Mouse (Mus musculus): ENCODE results near the gene Cfap74.
"Not testable (repeated sequence)": the region's sequence is repeated elsewhere in the genome, so short reads cannot be mapped to it uniquely, and the experiment has no call there.

The Cfap74 gene

DNA sequence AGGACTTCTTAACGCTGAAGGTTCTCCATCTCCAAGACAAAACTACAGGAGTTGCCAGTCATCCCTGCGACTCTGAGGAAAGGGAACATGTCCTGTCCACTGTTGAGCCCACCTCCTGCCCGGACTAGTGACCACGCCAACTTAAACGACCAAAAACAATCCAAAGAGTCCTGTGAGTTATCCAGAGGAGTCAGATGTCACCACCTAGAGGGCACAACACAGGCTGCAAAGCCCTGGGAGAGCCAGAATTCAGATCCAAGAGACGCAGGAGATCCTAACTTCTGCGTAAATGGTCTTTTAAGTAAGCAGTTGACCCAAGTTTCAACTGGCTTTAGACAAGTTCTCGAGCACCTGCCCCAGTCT, 314 bp upstream of the Cfap74 start:
- no peak for DNase-seq (ENCODE audit: low spot score)

DNA sequence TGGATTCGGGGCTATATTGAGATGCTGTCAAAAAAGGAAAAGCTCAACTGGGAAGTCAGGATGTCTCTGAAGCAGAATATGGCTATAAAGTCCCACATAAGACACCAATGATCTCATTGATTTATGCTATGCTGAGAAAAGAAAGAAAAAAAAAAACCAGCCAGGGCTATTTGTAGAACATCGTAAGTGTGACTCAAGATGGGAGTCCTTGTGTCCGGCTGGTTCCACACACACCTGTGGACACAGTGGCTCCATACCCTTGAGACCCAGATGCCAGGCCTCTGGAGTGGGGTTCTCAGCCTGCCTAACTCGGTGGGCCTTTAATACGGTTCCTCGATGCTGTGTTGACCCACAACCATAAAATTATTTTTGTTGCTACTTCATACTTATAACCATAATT, 3.1 kb downstream of the Cfap74 start:
- DNase-seq (ENCODE audit: low spot score): no peak

DNA sequence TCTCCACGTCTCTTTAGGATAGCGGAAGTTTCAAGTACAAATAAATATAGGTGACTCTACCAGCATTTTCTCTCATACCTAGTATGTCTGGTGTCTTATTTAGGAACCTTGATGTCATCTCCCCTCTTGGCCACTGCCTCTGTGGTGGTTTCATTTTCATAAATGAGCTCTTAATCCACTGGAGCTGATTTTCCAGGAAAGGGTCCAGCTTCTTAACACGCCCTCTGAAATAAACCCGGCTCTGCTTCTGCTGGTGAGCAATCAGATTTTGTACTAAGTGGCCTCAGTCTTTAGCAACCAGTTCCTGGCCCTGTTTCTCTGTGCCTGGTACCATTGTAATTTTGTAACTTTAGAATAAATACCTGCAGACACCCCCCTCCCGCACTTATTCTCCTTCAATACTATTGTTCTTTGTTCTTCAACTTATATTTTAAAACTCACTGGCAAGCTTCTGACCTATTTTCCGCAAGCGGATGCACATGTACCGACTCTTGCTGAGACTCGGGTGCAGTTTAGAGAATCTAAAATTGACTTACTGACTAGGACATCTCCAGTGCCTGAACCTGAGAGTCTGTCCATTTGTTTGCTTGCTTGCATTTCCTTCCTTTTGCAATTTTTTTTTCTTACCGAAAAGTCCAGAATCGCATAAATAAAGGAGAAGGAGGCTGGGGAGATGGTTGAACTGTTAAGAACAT, 4.8 kb downstream of the Cfap74 start:
- no peak for DNase-seq (ENCODE audit: low spot score)

DNA sequence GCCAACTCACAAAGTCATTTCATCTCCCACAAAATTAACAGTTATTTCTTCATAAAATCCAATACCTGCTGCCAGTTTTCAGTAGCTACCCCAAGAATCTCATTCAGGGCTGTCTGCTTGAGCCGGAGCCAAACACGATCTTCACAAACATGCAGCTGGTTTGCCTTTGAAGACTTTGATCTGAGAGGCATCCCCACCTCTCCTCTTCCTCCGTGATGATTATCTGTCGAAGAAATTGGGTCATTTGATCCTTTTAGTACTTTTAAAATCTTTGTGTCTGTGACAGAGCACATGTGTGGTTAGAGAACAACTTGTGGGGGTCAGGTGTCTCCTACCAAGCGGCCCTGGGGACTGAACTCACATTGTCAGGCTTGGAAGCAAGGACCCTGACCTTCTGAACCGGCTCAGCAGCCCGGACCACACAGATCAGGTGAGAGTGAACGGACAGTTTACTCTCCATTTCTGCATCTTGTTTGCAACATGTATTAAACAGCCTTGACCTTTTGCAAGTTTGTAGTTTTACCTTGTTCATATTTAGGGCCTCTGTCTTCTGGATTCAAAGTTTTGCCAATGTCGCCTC, 5.8 kb downstream of the Cfap74 start:
- DNase-seq (ENCODE audit: low spot score): no peak

DNA sequence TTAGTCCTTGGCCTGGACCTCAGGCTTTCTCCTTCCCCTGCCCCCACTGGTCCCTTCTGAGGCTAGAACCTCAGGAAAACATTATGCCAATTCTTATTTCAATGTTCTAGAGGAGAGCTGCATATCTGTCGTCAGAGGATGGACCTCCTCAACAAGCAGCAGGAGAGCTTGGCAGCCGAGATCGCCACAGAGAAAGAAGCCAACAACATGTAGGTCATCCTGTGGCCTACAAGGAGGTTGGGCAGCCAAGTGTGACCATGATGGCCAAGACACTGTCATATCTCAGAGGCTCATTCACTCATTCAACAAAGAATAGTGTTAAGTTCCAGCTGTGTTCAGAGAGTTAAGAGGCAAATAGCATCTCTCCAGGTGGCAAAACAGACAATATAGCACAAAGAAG, 11.1 kb downstream of the Cfap74 start:
- DNase-seq (ENCODE audit: low spot score): no peak

DNA sequence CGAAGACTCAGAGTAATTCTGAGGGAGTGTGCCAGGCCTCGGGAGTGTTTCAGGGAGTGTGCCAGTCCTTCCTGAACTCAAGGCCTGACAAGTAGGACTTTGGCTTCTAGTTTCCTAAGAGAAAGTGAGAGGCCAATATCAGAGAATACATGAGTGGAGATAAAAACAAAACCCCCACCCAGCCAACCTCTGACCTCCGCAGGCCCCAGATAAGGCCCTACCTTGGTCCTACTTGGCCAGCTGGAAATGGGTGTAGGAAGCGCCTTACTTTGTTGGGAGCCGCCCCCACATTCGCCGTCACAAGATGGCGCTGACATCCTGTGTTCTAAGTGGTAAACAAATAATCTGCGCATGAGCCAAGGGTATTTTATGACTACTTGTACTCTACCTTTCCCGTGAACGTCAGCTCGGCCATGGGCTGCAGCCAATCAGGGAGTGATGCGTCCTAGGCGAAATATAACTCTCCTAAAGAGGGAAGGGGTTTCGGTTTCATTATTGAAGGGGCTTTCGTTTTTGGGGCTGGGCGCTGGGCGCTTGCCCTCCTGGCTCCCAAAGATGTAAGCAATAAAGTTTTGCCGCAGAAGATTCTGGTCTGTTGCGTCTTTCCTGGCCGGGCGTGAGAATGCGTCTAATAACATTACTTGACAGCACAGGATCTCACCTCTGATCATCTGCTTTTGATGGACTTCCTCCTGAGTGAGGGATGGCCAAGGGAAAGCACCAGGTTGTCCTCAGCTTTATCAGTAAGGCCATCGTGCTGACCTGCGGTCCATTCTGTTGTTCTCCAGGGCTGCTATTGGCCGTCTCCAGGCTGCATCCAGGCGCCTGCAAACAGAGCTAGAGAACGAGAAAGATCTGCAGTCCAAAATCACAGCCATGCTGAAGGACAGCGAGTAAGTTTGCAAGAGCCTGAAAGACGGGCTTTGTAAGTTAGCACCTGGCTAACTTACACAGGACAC, 12.7 kb downstream of the Cfap74 start:
- not testable (repeated sequence) for DNase-seq (ENCODE audit: low spot score)

DNA sequence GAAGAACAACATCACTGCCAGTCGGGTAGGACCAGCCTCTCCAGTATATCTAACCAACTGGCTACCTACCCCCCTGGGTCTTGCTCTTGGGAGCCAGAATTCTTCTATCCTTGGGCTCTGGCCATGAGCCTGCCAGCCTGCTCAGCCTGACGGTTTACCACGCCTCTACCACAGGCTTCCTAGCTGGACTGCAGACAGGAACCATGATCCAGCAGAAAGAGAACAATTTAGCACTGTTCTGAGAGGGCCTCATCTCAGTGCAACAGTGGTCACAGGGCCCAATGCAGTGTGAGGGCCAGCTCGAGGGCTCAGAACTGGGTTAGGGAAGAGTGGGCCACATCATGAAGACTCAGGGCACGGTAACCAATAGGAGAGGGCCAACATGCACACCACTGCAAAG, 15.0 kb downstream of the Cfap74 start:
- no peak for DNase-seq (ENCODE audit: low spot score)

DNA sequence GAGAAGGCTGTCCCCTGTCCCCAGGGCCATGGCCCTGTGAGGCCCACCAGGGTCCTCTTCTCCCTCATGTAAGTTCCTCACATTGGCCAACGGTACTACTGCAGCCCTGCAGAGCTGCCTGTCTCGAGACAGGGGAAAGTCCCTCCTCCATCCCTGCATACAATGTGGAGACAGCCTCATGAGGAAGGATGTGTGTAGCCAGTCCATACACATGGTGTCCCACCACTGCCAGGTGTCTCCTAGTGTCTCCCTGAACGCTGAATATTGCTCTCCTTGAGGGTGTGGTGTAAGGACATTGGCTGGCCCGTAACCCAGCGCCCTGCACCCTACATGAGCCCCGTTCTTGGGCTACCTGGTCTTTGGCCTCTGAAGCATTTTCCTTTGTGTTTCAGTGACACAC, 17.3 kb downstream of the Cfap74 start:
- no peak for DNase-seq (ENCODE audit: low spot score)

DNA sequence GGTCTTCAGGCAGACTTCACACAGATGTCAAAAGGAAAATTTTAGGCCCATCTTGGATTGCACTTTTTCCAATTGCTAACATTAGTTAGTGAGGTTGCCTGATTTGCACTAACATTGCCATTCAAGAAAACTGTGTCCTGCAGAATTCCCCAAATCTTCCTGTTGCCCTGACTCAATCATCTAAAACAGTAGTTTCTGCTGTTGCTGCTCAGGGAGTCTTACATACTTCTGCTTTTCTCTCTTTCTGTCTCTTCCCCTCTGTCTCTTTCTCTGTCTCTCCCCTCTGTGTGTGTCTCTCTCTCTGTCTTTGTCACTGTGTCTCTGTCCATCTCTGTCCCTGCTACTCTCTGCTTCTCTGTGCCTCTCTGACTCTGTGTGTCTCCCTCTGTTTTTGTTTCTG, 19.5 kb downstream of the Cfap74 start:
- no peak for DNase-seq (ENCODE audit: low spot score)

DNA sequence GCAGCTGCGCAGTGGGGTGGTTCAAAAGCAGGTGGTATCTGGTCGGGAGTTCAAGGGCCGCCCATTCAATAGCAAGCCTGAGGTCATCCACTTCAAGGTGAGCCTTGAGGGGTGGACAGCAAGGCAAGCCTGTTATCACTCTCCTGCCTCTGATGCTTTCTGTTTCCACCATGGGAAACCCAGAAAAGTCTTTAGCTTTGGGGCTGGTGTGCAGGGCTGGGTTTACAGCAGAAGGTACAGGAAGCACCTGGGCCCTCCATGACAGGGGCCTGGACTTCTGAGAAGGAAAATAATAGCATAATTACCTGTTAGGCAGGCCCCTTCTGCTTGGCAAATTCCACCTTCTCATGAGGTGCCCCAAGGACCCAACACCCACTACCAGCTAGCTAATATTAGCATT, 20.2 kb downstream of the Cfap74 start:
- no peak for DNase-seq (ENCODE audit: low spot score)

DNA sequence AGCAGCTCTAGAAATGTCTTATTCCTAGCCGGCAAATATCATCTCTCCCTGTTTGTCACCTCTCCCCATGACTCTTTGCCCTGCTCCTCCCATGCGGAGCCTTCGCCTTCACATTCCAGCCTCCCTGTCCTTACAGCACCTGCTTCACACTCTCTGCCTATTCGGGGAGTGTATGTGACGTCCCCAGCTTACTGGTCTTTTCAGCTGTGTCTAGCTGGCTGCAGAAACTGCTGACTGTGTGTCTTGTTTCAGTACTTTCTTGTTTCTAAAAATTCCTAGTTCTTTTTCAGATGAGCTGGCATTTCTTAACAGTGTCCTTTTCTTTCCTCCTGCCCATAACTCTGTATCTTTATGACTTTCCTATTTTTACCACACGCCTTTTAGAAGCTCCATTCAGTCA, 23.4 kb downstream of the Cfap74 start:
- DNase-seq (ENCODE audit: low spot score): no peak

DNA sequence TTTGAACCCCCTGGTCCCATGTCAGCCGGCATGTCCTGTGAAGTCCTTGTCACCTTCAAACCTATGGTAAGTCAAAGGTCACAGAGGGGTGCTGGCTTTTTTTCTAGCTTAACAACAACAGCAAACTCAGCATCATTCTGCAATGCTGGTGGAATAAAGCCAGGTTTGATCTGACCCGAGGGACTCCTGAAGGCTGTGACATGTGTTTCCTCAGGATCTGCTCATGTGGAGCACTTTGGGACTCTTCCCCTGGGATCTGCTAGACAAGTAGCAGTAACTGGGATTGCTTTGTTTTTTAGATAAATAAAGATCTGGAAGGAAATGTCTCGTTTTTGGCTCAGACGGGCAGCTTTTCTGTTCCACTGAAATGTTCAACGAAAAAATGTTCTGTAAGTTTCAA, 25.0 kb downstream of the Cfap74 start:
- no peak for DNase-seq (ENCODE audit: low spot score)

DNA sequence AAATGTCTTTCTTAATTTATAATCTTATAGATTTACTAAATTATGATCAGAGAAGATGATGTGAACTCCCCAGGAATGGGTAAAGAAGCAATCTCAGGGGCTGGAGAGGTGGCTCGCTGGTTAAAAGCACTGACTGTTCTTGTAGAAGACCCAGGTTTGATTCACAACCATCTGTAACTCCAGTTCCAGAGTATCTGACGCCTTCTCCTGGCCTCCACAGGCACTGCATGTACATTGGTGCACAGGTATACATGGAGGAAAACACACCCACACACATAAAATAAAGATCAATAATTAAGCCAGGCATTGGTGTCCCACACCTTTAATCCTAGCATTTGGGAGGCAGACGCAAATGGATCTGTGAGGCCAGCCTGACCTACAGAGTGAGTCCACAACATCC, 33.8 kb downstream of the Cfap74 start:
- no peak for DNase-seq (ENCODE audit: low spot score)

DNA sequence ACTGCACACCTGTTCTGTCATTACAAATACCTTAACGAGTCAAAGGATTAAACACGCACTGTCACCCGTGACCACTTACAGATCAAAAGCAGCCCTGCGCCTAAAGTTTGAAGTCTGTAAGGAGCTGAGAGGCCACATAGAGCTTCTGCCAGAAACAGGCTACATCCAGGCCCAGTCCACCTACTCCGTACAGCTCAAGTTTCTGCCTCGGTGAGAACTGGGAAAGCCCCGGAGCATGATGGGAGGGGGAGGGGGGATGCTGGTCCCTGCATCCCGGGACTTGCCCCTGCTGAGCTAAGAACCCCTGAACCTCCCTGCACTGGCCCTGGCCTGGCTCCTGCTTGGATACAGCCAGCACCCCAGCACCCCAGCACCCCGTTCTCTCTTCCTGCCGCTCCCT, 42.6 kb downstream of the Cfap74 start:
- DNase-seq (ENCODE audit: low spot score): no peak

DNA sequence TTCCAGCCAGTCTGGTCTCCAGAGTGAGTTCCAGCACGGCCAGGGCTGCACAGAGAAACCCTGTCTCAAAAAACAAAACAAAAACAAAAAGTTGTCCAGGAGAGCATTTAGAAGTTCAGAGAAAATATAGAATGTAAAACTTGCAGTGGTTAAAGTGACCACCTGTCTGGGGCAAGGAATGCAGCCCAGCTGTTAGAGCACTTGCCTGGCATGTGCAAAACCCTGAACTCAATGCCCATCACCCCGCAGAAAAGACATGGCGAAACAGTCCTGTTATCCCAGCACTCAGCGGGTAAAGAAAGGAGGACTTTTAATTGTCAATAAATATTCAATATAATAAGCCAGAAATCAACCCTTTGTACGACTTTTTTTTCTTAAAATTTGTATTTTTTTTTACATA, 49.6 kb downstream of the Cfap74 start:
- DNase-seq (ENCODE audit: low spot score): no peak

DNA sequence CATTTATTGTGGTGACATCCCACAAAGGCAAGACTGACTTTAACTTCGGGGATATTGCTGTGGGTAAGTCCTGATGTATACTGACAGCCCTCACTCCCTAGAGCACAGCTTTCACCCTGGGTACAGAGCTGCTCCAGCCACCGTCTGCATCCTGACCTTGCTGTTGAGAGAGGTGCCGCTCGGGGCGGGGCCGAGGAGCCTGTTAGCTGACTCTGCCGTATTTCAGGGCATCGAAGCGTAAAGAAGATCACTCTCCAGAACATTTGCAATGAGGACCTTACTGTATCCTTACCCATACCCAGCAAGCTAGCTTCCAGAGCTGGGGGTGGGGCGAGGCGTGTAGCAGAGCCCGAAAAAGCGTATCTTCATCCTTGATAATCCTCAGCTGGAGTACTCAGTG, 54.1 kb downstream of the Cfap74 start:
- DNase-seq (ENCODE audit: low spot score): no peak

DNA sequence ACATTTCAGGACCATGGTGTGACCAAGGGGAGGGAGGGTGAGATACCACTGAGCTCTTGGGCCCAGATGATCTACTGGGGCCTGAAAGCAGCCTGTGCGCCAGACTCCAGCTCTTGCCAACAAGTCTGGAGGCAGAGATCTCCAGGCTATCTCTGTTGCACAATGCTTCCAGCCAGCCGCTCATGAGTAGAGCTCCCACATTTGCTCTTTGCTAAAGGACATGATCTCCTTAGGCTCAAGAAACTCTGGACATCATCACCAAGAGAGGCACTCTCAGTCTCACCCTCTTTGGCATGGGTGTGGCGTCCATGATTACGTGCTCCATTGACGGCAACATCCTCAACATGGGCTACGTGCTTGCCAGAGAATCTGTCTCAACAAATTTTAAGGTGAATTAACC, 54.6 kb downstream of the Cfap74 start:
- no peak for DNase-seq (ENCODE audit: low spot score)

DNA sequence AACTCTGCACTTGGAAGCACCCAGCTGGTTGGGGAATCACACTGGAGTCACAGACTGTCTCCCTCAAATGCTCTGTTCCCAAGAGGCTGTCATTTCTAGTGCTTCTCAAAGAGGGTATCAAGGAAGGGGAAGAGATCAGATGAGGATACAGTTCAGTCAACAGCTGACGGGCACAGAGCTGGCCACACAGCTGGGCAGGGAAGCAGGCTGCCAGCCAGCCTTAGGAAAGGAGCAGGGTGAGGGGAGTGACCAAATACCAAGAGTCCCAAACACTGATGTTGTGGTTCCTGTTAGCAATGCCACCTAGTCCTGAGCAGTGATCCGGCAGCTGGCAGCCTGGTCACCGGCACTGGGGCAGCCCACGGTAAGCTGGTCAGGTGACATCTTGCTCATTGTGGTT, 55.1 kb downstream of the Cfap74 start:
- no peak for DNase-seq (ENCODE audit: low spot score)

DNA sequence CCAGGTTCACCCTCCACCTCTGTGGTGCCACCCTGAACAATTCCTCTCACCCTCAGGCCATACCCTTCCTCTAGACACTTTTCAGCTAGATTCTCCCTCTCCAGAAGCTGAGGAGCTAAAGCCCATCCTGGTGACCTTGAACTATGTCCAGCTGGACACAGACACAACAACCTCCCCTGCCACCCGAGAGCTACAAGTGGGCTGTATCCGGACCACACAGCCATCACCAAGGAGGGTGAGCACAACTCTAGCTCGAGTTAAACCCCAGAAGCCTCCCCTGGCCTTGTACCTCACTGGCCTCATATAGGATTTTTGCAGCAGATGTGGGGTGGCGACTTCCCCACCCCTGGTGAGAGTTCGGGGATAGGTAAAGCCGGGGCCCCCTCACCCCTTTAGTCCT, 56.6 kb downstream of the Cfap74 start:
- DNase-seq (ENCODE audit: low spot score): no peak

DNA sequence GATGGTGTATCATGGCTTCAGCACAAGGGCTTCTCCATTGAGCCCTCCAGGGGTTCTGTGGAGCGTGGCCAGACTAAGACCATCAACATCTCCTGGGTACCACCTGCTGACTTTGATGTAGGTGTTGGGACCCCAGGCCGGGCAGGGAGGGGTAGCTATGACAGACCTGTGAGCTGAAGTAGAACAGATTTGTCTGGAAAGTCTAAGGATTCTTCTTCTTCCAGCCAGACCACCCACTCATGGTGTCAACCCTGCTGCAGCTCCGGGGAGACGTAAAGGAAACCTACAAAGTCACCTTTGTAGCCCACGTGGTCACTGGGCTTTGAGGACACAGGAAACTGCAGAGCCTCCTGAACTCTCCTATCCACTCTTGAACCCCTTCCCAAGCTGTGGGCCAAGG, 57.1 kb downstream of the Cfap74 start:
- no peak for DNase-seq (ENCODE audit: low spot score)

DNA sequence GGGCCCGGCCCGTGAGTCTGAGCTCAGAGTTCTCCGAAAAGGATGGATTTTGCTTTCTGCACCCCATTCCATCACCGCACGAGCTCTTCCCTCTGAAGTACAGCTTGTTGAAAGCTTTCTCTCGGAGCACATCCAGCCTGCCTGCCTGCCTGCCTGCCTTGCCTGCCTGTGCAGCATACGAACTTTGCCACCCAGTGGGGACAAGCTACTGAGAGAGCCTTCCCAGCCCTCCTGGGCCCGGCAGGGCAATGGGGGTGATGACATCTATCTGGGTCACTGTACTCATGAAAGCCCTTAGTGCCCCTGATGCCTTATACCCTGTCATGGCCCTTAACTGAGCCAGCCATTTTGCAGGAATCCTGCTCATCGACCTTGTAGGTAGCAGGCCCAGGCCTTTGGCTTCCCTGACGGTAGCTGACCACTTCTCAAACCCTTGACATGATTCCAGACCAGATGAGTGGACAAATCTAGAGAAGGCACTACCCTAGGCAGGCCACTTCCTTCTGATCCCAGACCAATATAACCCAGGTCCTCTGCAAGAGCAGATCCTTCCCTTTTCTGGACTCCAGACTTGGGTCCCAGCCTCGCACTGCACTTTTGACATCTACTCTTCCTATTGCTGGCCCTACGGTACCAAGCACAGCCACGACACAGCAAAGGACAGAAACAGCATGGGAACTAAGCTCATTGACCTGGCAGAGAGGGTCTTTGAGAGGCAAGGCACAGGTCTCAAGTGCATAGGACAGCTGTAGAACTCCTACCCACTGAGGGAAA, 58.4 kb downstream of the Cfap74 start:
- no peak for DNase-seq (ENCODE audit: low spot score)

DNA sequence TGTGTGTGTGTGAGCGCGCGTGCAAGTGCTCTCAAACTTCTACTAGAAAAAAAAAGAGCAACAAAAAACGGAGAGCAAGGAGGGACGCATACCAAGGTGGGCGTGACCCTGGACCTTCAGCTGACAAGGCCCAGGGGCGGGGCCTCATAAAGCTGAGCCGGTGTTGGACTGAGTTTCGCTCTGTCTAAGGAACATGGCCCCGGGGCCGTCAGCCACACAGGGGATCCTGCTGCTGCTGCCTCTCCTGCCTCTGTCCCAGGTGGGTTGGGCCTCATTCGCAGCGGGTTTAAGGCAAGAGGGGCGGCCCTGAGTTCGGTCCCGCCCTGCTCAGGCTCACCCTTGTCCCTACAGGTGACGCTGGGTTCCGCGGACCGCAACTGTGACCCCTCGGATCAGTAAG, 60.0 kb downstream of the Cfap74 start, which contains the start of gene Tmem52:
Gene Tmem52, plus strand, starts transcription at position 163 of the 400 bp plus-strand sequence.
- peak; percentile 26 for DNase-seq (ENCODE audit: low spot score)

Measured in T-cell, adult 2 months (primary cell).